Mouse (Mus musculus) ovary, adult 10 weeks (tissue): Measurements from ENCODE around the gene Krt78. TPM values are rescaled to one million over a fixed set of nuclear protein-coding genes. Genes with fewer than 3 reads are reported as not detected.

Experiments
- polyA plus RNA-seq: library from polyadenylated mRNA; stranded (reverse); fragments of 350-450 nt; fragmentation: Illumina TruSeq; extraction: RNeasy Lipid Tissue Mini Kit (QIAGEN cat#74804); gene quantifications from one replicate; pipeline ENCODE4 v1.2.3, GENCODE M21; 2014

Gene Krt78
- polyA plus RNA-seq, result not detected

DNA sequence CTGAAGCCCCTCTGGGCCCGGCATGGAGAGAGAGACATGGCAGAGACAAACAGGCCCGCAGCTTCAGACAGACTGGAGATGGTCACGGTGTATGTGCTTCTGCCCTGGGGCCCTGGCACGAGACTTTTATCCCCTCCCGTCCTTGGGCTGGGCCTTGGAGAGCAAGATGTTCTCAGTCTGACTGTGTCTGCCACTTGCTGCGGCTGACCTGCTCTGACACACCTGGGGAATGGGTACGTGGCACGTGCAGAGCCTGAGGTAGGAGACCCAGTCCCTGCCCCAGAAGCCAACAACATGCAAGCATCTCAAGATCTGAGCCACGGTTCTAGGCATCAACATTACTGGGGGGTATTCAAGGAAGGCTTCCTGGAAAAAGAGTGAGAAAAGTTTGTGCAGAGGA lies at the start of gene Krt78:
Gene Krt78 (minus strand): TSS at position 101 of the 400 bp plus-strand sequence.

DNA sequence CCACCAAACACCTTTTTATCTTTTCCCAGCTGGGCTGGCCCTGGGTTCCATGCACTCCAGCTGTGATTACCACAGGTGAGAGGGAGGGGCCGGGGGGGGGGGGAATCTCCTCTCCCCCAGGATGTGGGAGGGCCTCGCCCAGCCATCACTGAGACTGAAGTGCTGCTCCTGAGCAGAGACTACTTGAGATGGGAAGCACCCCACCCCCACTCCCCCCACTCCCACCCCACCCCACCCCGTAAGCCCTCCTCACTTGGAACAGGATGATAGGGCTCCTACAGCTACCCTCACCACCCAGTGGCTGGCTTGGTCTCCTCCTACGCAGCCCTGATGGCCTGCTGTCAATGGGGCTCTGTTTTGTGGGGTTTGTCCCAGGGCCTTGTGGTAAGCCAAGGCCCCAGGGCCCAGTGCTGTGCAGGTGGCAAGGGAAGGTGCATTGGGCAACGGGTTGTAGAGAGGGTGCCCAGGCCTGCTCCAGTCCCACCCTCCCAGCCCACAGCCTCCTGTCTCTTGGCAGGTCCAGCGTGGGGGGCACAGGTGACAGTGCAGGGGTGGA lies 13.7 kb downstream of the Krt78 start, which contains the start of gene Krt79:
Gene Krt79 (minus strand): TSS at position 51 of the 556 bp plus-strand sequence.

GRCm38 (mm10) chr15:101924635-101925034 lies 29.5 kb downstream of the Krt78 start, which contains the start of gene Krt4:
TSS of gene Krt4 (minus strand) at chr15:101924735.

Other genes with a start within 250 kb of the Krt78 start
- not detected for gene Krt5, start 241.4 kb downstream of the Krt78 start, polyA plus RNA-seq
- gene Krt71, start 211.2 kb downstream of the Krt78 start, polyA plus RNA-seq, result not detected
- not detected for gene Krt72, start 167.8 kb downstream of the Krt78 start, polyA plus RNA-seq
- 0.34 TPM for gene Krt73, start 151.9 kb downstream of the Krt78 start, polyA plus RNA-seq
- gene Krt2, start 136.1 kb downstream of the Krt78 start, polyA plus RNA-seq, result not detected
- gene Krt1, start 103.5 kb downstream of the Krt78 start, polyA plus RNA-seq, result 0.23 TPM
- not detected for gene Krt77, start 84.6 kb downstream of the Krt78 start, polyA plus RNA-seq
- gene Krt76, start 61.4 kb downstream of the Krt78 start, polyA plus RNA-seq, result not detected
- not detected for gene Krt4, start 29.6 kb downstream of the Krt78 start, polyA plus RNA-seq
- 0.48 TPM for gene Krt79, start 14.0 kb downstream of the Krt78 start, polyA plus RNA-seq
- 4.1 TPM for gene Krt8, start 50.2 kb upstream of the Krt78 start, polyA plus RNA-seq
- 1.4 TPM for gene Krt18, start 73.9 kb upstream of the Krt78 start, polyA plus RNA-seq
- 326 TPM for gene Eif4b, start 119.5 kb upstream of the Krt78 start, polyA plus RNA-seq
- gene Tns2, start 146.1 kb upstream of the Krt78 start, polyA plus RNA-seq, result 31.9 TPM
- gene Spryd3, start 181.9 kb upstream of the Krt78 start, polyA plus RNA-seq, result 0.23 TPM
- not detected for gene Igfbp6, start 190.1 kb upstream of the Krt78 start, polyA plus RNA-seq
- not detected for gene Soat2, start 196.2 kb upstream of the Krt78 start, polyA plus RNA-seq
- gene Zfp740, start 249.0 kb upstream of the Krt78 start, polyA plus RNA-seq, result 59.5 TPM